Mouse (Mus musculus): Measurements from ENCODE around the gene Gm43517. TPM values are rescaled to one million over a fixed set of nuclear protein-coding genes. Genes with fewer than 3 reads are reported as not detected.

Gm43517 gene
- total and polyA plus RNA-seq, 3 experiments = not detected

DNA sequence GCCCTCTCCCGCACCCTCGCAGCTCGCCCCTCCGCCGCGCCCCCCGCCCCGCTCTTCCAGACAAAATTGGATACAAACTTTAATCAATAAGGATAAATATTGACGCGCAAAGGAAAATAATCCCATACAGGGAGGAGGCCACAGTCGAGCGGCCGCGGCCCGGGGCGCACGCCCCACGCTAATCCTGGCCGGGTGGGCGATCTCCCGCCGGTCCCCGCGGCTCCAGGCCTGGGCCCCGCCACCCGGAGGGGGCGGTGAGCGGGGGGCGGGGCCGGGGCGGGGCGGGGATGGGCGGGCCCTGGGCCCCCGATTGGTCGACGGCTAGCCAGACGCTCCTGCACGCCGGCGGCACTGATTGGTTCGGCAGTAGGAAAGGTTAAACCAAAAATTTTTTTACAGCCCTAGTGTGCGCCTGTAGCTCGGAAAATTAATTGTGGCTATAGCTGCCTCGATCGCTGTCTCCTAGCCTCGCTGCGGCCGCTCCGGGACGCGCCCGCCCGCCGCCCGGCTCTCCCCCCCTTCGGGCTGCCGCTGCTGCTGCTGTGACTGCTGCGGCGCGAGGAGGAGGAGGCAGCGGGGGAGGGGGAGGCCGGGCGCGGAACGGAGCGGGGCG is 1.3 kb upstream of the Gm43517 start:
- no peak for TF ChIP-seq CTCF (IDR thresholded peaks at IDR 0.05)
- no peak for TF ChIP-seq POLR2A (IDR thresholded peaks at IDR 0.05; ENCODE audit: insufficient read depth, low read depth, low read length)
- TF ChIP-seq EP300 (IDR thresholded peaks at IDR 0.05; ENCODE audit: insufficient read depth, low read depth, low read length) = no peak

DNA sequence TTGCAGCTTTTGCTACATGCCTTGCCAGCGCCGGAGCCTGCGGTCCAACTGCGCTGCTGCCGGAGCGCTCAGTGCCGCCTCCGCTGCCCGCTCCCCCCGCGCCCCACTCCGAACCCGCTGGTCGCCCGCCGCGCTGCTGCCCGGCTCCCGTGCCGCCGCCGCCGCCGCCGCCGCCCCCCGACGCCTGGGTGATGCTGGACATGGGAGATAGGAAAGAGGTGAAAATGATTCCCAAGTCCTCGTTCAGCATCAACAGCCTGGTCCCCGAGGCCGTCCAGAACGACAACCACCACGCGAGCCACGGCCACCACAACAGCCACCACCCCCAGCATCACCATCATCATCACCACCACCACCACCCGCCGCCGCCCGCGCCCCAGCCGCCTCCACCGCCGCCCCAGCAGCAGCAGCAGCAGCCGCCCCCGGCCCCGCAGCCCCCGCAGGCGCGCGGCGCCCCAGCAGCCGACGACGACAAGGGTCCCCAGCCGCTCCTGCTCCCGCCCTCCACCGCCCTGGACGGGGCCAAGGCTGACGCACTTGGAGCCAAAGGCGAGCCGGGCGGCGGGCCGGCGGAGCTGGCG is 589 bp upstream of the Gm43517 start:
- intact Hi-C loops (cut with DNase I) = no loop called here
- DNase-seq = no peak
- Histone ChIP-seq H3K79me2 (replicated peaks; ENCODE audit: control insufficient read depth, insufficient read depth, low read length) (no peaks in the 10 kb centered on the region), H3K36me3 (ENCODE audit: control insufficient read depth, insufficient read depth, low read length) (no peaks in the 10 kb centered on the region), H3K27ac (no peak overlapping the region), H3K4me1 (ENCODE audit: control insufficient read depth, insufficient read depth, low read length) (no peaks in the 10 kb centered on the region), H3K27me3 (ENCODE audit: control insufficient read depth, insufficient read depth, low read length) (peaks cover 26% of the 10 kb centered on the region), H3K9ac (ENCODE audit: low read depth, low read length) (no peak overlapping the region), H3K4me3 (no peak overlapping the region)
- TF ChIP-seq CTCF (IDR thresholded peaks at IDR 0.05) (no peak), POLR2A (IDR thresholded peaks at IDR 0.05; ENCODE audit: insufficient read depth, low read depth, low read length) (no peak), EP300 (IDR thresholded peaks at IDR 0.05; ENCODE audit: insufficient read depth, low read depth, low read length) (no peak)
- 4% methylated on average over 53 of the region's 66 CpGs for WGBS

More for the DNA sequence above, 1.3 kb upstream of the Gm43517 start:
- H3K4me1 ChIP-seq (ENCODE audit: control insufficient read depth, insufficient read depth, low read length) = no peaks in the 10 kb centered on the region
- H3K4me3 ChIP-seq = no peak overlapping the region; the same call in 1 of the 2 replicates
- intact Hi-C loops (cut with DNase I) = no loop called here
- no peak for DNase-seq
- no peak overlapping the region for H3K27ac ChIP-seq
- no peaks in the 10 kb centered on the region for H3K36me3 ChIP-seq (ENCODE audit: control insufficient read depth, insufficient read depth, low read length)
- H3K9ac ChIP-seq (ENCODE audit: low read depth, low read length) = no peak overlapping the region
- 4% methylated on average over 34 of the region's 67 CpGs for WGBS
- H3K79me2 ChIP-seq (replicated peaks; ENCODE audit: control insufficient read depth, insufficient read depth, low read length) = no peaks in the 10 kb centered on the region
- H3K27me3 ChIP-seq (ENCODE audit: control insufficient read depth, insufficient read depth, low read length) = peaks cover 27% of the 10 kb centered on the region

DNA sequence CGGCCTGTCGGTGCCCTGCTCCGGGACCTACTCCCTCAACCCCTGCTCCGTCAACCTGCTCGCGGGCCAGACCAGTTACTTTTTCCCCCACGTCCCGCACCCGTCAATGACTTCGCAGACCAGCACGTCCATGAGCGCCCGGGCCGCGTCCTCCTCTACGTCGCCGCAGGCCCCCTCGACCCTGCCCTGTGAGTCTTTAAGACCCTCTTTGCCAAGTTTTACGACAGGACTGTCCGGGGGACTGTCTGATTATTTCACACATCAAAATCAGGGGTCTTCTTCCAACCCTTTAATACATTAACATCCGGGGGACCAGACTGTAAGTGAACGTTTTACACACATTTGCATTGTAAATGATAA is 637 bp downstream of the Gm43517 start:
- DNase-seq = no peak
- WGBS = 3% methylated on average over 23 of the region's 23 CpGs
- H3K9ac ChIP-seq (ENCODE audit: low read depth, low read length) = no peak overlapping the region
- H3K4me1 ChIP-seq (ENCODE audit: control insufficient read depth, insufficient read depth, low read length) = no peaks in the 10 kb centered on the region
- H3K4me3 ChIP-seq = no peak overlapping the region
- TF ChIP-seq POLR2A (IDR thresholded peaks at IDR 0.05; ENCODE audit: insufficient read depth, low read depth, low read length) = no peak
- TF ChIP-seq EP300 (IDR thresholded peaks at IDR 0.05; ENCODE audit: insufficient read depth, low read depth, low read length) = no peak
- no peak for TF ChIP-seq CTCF (IDR thresholded peaks at IDR 0.05)
- H3K27ac ChIP-seq = no peak overlapping the region
- peaks cover 24% of the 10 kb centered on the region for H3K27me3 ChIP-seq (ENCODE audit: control insufficient read depth, insufficient read depth, low read length)
- intact Hi-C loops (cut with DNase I) = no loop called here
- H3K36me3 ChIP-seq (ENCODE audit: control insufficient read depth, insufficient read depth, low read length) = no peaks in the 10 kb centered on the region
- no peaks in the 10 kb centered on the region for H3K79me2 ChIP-seq (replicated peaks; ENCODE audit: control insufficient read depth, insufficient read depth, low read length)

- Histone ChIP-seq H3K36me3 (ENCODE audit: control insufficient read depth, insufficient read depth, low read length) (no peaks in the 10 kb centered on the region), H3K9ac (ENCODE audit: low read depth, low read length) (no peak overlapping the region), H3K4me1 (ENCODE audit: control insufficient read depth, insufficient read depth, low read length) (no peaks in the 10 kb centered on the region), H3K4me3 (no peak overlapping the region), H3K27me3 (ENCODE audit: control insufficient read depth, insufficient read depth, low read length) (peaks cover 26% of the 10 kb centered on the region), H3K79me2 (replicated peaks; ENCODE audit: control insufficient read depth, insufficient read depth, low read length) (no peaks in the 10 kb centered on the region), H3K27ac (no peak overlapping the region)
- TF ChIP-seq EP300 (IDR thresholded peaks at IDR 0.05; ENCODE audit: insufficient read depth, low read depth, low read length) = no peak
- TF ChIP-seq POLR2A (IDR thresholded peaks at IDR 0.05; ENCODE audit: insufficient read depth, low read depth, low read length) = no peak
- no peak for TF ChIP-seq CTCF (IDR thresholded peaks at IDR 0.05)
- intact Hi-C loops (cut with DNase I) = no loop called here
- no peak for DNase-seq
- WGBS = 20% methylated on average over 10 of the region's 10 CpGs
Observed at GRCm38 (mm10) chr12:49386081-49386805, 1.3 kb downstream of the Gm43517 start.

DNA sequence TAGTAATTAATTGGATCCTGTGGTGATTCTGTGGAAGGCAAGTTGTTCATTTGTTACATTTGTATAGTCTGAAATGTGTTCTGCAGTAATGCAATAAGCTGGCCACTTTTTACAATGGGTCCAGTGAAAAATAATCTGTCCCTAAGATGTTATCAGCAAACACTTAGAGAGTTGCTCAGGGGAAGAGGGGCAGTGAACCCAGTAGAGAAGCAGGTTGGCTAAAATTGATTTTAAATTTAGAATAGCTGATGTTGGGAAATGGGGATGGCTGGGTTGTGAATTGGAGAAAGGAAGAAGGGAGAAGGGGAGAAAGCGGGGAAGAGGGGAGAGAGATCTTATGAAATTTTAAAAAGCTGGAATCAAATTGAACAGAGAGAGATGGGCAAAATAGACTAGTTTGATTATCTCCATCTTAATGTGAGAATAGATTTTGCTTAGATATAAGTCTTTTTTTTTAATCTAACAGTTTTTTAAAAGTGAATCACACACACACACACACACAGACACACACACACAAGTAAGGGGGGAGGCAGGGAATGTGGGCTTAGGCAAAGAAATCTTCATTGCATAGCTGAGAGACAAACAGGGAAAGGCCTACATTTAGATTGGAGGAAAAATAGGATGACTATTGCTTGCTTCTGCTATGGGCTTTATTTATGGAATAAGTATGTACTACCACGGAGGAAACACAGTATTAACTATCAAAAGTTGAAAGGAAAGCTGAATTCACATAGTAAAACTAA is 3.1 kb downstream of the Gm43517 start:
- intact Hi-C loops (cut with DNase I) = no loop called here
- WGBS = 27% methylated on average over 2 of the region's 2 CpGs
- no peaks in the 10 kb centered on the region for H3K79me2 ChIP-seq (replicated peaks; ENCODE audit: control insufficient read depth, insufficient read depth, low read length)
- no peak overlapping the region for H3K9ac ChIP-seq (ENCODE audit: low read depth, low read length)
- peaks cover 29% of the 10 kb centered on the region for H3K27me3 ChIP-seq (ENCODE audit: control insufficient read depth, insufficient read depth, low read length)
- no peak for DNase-seq
- H3K4me3 ChIP-seq = no peak overlapping the region
- no peaks in the 10 kb centered on the region for H3K4me1 ChIP-seq (ENCODE audit: control insufficient read depth, insufficient read depth, low read length)
- H3K36me3 ChIP-seq (ENCODE audit: control insufficient read depth, insufficient read depth, low read length) = no peaks in the 10 kb centered on the region
- no peak for TF ChIP-seq EP300 (IDR thresholded peaks at IDR 0.05; ENCODE audit: insufficient read depth, low read depth, low read length)
- no peak for TF ChIP-seq POLR2A (IDR thresholded peaks at IDR 0.05; ENCODE audit: insufficient read depth, low read depth, low read length)
- TF ChIP-seq CTCF (IDR thresholded peaks at IDR 0.05) = no peak
- H3K27ac ChIP-seq = no peak overlapping the region
